Mouse (Mus musculus) CH12.LX (cell line): Measurements from ENCODE around the gene Nt5m.

Source experiments
- CTCF ChIP-seq, 2 experiments: IDR thresholded peaks in 1 of 2; conservative IDR thresholded peaks in 1 of 2; 2 replicates each; pipeline ENCODE4 v1.5.1; 2011 to 2012; ENCODE audit warnings: low read depth in 2 of 2, low read length in 2 of 2, improper control_type of control experiment in 1 of 2, inconsistent platforms in 1 of 2, mild to moderate bottlenecking in 1 of 2, moderate library complexity in 1 of 2
- POLR2A ChIP-seq: IDR thresholded peaks from 2 replicates; pipeline ENCODE4 v1.6.1; 2011; ENCODE audit warnings: low read depth, mild to moderate bottlenecking, improper control_type of control experiment, low read length
- ZMIZ1 ChIP-seq: IDR thresholded peaks from 2 replicates; pipeline ENCODE4 v1.6.1; 2012; ENCODE audit warnings: low read depth, mild to moderate bottlenecking, inconsistent platforms, low read length, improper control_type of control experiment

GRCm38 (mm10) chr11:59846311-59846710 lies 7.1 kb downstream of the Nt5m start:
- TF ChIP-seq POLR2A (no peak), ZMIZ1 (no peak), CTCF (conservative IDR thresholded peaks at IDR 0.05 in 1 of 2, IDR thresholded peaks at IDR 0.05 in 1 of 2; ENCODE audit: low read depth in 2 of 2, low read length in 2 of 2) (no peak)
